Mouse (Mus musculus): ENCODE data around the gene Eif3b.
"Not testable (repeated sequence)": the region's sequence is repeated elsewhere in the genome, so short reads cannot be mapped to it uniquely, and the experiment has no call there.

Gene Eif3b

DNA sequence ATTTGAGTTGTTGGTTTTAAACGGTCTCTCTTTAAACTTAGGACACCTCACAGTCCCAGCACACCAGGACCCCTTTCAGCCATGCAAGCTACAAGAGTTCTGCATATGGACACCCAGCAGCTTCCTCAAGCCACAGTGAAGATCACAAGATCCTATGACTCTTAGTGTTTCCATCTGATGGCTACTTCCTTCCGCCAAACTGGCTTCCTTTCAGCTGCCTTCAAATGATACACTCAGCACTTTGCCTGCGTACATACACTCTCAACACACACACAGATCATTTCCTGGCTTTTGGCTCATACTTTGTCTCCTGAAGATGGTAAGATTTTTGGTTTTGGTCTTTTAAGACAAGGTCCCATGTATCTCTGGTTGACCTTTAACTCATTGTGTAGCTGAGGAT is 26.4 kb upstream of the Eif3b start:
- DNase-seq (ENCODE audit: extremely low read depth, low read depth, low spot score): no peak

DNA sequence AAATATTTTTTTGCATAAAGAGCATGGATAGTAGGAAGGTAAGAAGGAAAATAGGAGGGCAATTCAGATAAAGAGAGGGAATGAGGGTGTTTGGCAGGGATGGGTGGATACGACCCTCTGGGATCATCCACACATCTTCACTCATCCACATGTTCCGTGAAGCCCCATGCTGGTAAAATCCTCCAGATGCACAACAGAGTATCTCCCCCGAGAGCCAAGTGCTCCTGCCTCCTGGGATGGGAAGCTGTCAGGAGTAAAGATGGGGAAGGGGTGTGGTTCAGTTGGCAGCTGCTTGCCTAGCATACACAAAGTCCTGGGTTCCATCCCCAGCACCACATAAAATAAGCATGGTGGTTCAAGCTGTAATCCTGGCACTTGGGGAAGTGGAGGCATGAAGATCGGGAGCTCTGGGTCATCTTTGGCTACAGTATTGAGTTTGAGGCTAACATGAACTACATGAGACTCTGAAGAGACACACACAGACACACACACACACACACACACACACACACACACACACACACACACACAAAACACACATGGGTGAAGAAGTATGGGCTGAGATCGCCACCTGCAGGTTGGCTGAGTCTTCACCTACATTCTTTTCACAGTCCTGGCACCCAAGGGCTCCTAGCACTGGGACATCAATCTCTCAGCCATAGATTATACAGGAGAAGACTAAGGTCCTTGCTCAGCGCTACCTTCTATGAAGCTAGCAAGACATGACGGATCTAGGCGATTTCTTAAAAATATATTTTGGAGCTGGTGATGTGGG is 22.8 kb upstream of the Eif3b start:
- no peak for DNase-seq (ENCODE audit: extremely low read depth, low read depth, low spot score)

DNA sequence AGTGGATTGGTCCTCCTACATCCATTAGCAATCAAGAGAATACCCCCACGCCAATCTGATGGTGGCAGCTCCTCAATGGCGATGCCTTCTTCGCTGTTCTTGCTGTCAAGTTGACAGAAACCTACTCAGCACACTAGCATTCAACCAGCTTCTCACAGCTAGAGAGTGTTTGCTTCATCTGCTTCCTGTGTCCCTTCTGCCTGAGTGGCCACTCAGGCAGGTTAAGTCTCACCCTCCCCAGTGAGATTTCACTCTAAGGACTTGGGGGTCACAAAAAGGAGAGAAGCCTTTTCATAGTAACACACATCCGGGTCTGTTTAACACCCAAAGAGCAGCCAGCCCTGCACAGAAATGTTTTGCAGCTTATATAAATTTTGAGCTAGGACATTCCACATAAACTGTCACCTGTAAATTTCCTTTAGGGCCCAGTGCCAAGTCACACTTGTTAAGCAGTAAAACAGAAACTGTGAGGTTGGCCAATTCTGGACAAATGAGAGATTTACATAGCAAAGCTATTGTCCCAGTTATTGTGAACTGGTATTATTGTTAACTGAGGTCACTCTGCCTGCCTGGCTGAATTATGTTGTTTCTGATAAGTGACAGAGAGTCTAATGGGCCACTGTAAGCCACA is 16.4 kb upstream of the Eif3b start:
- no peak for DNase-seq (ENCODE audit: extremely low read depth, low read depth, low spot score)

DNA sequence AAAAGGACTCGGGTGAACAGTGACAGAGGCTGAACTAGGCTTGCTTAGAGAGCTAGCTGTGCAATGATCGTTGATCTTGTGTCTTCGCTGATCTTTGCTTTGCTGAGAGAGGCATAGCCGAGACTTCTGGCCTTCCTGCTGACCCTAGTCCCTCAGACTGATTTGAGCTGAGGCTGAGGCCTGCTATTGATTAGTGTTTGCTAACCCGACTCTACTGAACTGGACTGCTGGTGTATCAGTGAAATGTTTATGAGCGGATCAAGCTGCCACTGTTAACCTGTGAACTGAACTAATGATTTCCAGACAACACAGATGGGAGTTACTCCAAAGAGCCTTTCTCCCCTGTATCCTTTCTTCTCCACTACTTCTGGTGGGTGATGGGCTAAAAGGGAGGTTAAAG is 14.0 kb upstream of the Eif3b start:
- no peak for DNase-seq (ENCODE audit: extremely low read depth, low read depth, low spot score)

DNA sequence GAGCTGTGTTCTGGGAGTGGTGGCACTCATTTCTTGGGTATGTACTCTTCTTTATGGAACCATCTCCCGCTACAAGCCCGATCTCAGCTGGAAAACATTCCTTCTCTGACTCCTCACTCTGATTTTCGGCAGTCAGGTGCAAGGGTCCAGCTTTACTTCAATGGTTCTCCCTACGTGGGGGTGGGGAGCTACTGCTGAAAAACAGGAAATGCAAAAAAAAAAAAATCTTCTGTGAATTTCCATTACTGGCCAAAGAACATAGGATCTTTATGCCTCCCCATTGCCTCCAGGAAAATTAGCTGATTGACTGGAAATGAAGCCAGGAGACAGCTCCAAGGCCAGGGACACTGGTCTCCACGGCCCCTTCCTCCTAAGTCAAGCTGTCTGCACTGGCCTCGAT is 12.5 kb upstream of the Eif3b start:
- DNase-seq (ENCODE audit: extremely low read depth, low read depth, low spot score): no peak

DNA sequence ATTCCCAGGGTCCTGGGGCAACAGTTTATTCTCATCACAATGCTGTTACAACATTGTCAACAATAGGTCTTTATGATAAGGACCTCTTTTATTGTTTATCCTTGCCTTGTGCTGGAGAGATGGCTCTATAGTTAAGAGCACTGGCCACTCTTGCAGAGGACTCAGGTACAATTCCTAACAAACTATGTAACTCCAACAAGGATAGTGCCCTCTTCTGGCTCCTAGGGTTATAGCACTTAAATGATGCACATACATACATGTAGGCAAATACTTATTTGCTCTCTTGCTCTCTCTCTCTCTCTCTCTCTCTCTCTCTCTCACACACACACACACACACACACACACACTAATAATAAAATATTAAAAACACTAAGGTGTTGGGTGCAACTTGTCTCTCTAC is 10.3 kb upstream of the Eif3b start:
- no peak for DNase-seq (ENCODE audit: extremely low read depth, low read depth, low spot score)

DNA sequence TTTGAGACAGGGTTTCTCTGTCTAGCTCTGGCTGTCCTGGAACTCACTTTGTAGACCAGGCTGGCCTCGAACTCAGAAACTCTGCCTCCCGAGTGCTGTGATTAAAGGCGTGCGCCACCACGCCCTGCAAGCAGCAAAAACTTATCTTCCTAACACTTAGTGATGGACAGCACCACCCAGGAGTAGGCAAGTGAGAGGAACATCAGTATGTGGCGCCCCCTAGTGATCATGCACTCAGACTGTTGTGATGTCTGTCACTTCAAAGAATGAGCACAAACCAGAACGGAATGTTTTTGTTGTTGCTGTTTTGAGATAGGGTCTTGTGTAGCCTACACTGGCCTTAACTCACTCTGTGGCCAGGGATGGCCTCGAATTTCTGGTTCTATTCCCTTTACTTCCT is 7.8 kb upstream of the Eif3b start:
- no peak for DNase-seq (ENCODE audit: extremely low read depth, low read depth, low spot score)

DNA sequence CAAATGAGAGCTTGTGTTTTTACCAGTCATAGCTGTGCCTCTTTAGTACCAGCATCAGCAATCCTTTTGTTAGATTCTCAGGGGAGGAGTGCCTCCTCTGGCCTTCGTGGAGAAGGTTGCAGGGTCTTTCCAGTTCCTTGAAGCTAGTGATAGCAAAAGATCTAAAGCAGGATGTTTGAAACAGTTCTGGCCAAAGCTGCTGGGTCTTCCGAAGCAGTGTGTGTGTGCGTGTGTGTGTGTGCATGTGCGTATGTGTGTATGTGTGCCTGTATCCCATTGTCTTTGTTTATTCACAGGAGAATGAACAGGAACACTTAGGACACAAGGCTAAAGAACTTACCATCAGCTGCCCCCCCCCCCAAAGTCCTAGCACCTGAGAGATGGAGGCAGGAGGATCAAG is 4.5 kb upstream of the Eif3b start:
- no peak for DNase-seq (ENCODE audit: extremely low read depth, low read depth, low spot score)

DNA sequence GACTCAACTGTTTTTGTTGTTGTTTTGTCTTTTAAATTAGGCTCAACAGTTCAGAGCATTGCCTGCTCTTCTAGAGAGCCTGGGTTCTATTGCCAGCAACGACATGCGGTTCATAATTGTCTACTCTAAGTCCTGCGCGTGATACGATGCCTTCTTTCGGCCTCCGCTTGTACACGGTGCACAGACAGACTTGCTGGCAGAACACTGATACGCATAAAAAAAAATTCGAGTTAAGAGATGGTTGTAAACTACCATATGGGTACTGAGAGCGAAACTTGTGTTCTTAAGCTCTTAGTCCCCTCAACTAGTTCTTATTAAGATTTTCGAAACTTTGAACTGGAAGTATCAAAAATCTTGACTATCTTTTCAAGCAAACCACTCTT is 1.0 kb upstream of the Eif3b start:
- no peak for DNase-seq (ENCODE audit: extremely low read depth, low read depth, low spot score)

DNA sequence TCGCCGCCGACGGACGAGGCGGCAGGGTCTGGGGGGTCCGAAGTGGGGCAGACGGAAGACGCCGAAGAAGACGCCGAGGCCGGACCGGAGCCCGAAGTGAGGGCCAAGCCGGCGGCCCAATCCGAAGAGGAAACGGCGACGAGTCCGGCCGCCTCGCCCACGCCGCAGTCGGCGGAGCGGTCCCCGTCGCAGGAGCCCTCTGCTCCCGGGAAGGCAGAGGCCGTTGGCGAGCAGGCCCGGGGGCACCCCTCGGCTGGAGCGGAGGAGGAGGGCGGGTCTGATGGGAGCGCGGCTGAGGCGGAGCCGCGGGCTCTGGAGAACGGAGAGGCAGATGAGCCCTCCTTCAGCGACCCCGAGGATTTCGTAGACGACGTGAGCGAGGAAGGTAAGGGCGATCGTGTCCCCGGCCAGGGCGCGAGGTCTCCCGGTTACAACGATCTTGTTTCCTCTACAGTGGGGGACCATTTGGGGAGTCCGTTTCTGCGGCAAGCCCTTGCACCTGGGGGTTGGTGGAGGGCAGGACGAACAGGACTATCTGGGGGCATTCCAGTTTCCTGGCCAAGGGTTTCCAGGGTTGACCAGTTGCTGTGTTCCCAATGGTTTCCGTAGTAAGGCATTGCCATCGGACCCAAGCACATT is 433 bp downstream of the Eif3b start:
- DNase-seq (ENCODE audit: extremely low read depth, low read depth, low spot score): no peak

DNA sequence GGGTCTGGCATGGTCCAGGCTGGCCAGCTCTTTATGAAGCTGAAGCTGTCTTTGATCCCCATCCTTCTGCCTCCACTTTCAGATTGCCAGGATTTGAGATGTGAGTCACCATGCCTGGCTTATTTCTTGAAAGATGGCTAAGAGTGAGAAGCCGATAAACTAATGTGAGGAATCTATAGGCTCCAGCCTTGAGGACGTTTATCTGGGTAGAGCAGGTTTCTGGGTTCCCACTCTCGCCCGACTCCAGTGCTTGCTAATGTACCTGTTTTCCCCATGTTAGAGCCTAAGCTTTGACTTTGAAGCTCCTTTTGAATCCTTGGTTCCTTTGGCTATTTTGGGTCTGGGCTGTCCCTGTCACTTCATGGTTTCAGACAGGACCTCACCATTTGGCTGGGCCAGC is 1.5 kb downstream of the Eif3b start:
- DNase-seq (ENCODE audit: extremely low read depth, low read depth, low spot score): no peak

DNA sequence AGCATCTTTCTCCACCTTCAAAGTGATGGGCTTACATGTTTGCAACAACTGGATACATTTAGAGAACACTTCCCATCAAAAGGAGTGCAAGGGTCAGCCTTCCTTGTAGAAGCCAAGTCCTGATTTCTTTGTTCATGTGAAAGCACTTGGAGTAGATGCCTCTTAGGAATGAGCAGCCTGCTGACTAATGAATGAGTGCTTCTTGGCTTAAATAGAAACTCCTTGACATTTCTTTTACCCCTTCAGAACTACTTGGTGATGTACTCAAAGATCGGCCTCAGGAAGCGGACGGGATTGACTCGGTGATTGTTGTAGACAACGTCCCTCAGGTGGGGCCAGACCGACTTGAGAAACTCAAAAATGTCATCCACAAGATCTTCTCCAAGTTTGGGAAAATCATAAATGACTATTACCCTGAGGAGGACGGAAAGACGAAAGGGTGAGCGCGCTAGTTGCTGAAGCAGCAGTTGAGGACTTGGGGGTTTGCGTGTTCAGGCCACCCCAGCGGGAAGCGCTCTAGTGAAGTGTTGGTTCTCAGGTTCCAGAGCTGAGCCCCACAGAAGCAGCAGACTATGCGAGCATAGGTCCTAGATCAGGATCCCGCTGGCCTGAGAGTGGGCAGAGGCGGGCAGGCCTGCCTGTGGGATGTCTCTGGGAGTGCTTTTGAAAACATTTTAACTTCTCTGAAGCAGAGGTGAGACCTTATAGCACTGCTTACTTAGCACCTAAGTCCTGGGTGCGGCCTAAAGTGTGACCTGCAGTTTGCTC is 6.1 kb downstream of the Eif3b start:
- DNase-seq (ENCODE audit: extremely low read depth, low read depth, low spot score): no peak

DNA sequence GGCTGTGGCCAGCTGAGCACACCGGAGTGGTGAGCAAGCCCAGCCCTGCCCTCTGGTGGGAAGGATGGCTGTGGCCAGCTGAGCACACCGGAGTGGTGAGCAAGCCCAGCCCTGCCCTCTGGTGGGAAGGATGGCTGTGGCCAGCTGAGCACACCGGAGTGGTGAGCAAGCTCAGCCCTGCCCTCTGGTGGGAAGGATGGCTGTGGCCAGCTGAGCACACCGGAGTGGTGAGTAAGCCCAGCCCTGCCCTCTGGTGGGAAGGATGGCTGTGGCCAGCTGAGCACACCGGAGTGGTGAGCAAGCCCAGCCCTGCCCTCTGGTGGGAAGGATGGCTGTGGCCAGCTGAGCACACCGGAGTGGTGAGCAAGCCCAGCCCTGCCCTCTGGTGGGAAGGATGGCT is 20.0 kb downstream of the Eif3b start:
- not testable (repeated sequence) for DNase-seq (ENCODE audit: extremely low read depth, low read depth, low spot score)

DNA sequence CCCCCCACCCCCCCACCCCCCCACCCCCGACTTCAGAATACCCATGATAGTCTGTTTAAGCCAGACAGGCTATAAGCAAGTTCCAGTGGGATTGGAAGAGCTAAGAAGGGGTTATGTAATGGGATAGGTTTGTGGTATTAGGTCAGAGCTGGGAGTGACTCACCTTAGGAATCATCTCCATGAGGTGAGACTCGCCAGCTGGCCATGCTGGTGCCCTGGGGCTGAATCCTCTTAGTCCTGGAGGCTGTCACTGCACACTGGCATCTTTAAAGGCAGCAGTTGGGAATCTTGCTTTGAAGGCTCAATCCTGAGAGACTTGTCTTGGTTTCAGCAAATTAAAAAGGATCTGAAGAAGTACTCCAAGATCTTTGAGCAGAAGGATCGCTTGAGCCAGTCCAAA is 22.3 kb downstream of the Eif3b start:
- DNase-seq (ENCODE audit: extremely low read depth, low read depth, low spot score): no peak

DNA sequence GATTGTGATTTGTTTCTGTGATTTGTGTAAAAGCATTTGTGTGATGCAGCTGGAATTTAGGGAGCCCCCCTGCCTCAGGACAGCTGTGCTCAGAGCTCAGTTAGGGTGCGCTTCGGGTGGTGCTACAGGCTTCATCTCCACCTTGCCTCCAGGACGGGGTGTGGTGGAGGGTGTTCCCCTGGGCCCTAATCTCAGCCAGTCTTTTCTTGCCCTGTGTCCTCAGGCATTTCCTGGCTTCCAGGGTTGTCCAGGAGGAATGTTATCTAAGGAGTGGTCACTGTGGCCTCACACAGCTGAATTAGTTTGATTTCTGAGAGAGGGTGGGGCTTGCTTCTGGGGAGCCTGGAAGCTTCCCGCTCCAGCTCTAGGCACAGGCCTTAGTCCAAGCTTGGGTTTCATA is 24.9 kb downstream of the Eif3b start:
- no peak for DNase-seq (ENCODE audit: extremely low read depth, low read depth, low spot score)

DNA sequence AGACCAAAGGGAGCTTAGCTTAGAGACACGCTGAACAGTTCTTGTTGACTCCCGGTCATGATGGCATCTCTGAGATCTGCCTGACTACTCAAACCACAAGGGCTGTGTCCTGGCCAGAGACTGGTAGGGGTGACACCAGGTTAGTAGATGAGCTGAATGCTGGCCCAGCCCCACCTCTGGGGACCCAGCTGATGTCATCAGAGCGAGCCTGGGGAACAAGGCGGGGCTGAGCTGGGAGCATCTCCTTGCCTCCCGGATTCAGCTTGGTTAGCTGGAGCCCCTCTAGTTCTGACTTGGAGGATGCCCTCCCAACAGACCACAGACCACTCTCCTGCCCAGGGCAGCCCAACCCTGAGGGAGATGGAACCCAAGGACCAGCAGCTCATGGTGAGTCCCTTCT is 26.2 kb downstream of the Eif3b start, which contains the start of gene Gm4869:
Gm4869 (plus strand) TSS at position 301 of the 400 bp plus-strand sequence.
- DNase-seq (ENCODE audit: extremely low read depth, low read depth, low spot score): no peak

DNA sequence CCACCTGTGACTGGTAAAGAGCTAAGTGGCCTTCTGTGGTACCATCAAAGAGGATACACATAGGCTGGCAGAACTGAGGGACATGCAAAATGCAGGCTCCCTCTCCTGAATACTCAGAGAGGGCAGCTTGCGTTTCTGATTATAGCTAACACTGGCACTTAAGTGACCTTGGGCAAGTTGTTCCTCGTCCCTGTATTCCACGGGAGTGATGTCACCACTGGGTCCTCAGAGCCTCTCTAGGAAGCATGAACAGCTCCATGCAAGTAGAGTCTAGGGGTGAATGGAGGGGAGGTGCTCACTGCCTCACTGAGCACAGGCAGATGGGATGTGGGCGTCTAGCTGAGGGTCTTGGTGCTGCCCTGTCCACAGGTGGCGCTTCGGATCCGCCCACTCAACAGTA is 26.9 kb downstream of the Eif3b start:
- DNase-seq (ENCODE audit: extremely low read depth, low read depth, low spot score): no peak

DNA sequence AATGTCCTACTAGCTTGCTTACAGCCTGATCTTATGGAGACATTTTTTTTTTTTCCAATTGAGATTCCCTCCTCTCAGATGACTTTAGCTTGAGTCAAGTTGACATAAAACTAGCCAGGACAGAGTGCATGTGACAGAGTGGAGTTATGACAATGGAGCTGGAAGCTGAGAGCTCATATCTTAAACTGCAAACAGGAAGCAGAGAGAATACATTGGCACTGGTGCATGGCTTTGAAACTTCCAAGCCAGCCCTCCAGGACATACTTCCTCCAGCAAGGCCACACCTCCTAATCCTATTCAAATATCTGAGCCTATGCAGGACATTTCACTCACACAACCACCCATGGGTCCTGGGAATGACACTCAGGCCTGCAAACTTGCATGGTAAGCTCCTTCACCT is 35.4 kb downstream of the Eif3b start:
- no peak for DNase-seq (ENCODE audit: extremely low read depth, low read depth, low spot score)

DNA sequence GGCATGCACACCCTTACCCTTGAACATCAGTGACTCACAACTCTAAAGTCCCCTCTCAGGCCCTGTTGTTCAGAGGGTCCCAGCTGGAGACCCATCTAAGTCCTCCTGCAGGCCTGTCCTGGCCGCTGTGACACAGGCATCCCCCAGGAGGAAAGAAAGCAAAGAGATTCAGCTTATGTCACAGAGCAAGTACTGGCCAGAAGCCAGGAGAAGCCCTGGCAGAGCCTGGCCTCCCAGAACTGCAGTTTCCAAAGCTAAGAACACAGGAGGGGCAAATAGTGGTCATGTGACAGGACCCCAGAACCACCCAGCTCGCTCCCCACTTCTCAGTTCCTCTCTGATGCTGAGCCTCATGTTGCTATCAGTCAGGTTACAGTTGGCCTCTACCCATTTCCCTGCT is 36.3 kb downstream of the Eif3b start:
- no peak for DNase-seq (ENCODE audit: extremely low read depth, low read depth, low spot score)

DNA sequence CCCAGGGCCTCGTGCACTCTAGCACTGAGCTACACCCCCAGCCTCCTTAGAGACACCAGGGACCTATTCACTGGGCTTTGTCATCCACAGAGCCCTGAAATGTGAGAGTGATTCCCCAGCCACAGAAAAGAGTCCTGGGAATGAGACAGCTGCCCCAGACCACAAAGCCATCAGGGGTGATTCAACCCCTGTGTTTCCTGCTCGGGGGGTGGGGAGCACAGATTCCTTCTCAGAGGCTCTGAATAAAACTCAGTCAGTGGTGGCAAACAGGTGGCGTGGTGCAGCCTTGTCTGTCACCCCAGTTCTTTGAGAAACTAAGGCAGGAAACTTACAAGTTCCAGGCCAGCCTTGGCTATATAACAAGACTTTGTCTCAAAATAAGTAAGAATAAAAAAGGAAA is 42.3 kb downstream of the Eif3b start:
- no peak for DNase-seq (ENCODE audit: extremely low read depth, low read depth, low spot score)

DNA sequence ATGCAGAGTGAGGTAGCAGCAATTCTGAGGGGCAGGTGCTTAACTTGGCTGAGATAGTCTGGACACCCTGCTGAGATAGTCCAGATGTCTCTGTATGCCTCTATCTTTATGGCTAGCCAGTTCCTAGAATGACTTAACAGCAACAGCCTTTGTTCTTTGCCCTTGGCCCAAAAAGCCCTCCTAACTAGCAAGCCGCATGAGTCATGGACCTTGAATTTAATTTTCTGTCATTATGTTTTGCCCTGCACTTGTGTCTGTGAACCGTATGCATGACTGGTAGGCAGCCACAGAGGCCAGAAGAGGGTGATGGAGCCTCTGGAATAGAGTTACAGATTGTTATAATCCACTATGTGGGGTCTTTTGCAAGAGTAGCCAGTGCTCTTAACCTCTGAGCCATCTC is 44.0 kb downstream of the Eif3b start:
- not testable (repeated sequence) for DNase-seq (ENCODE audit: extremely low read depth, low read depth, low spot score)

DNA sequence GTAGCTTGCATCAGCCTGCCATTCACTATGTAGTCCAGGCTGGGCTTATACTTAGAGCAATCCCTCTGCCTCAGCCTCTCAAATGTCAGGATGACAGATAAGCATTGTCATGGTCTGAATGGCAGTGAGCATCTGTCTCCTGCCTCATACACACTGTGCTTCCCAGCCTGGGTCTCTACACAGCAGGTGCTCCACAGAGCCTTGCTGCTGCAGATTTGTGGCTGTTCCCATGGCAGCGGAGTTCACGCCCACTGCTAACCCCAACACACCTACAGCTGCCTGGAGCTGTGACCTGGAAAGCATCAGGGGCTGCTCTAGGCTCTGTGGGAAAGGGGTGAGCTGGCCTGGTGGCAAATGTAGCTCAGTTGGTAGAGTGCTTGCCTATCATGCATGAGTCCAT is 45.8 kb downstream of the Eif3b start:
- no peak for DNase-seq (ENCODE audit: extremely low read depth, low read depth, low spot score)
